Mouse (Mus musculus): Measurements from ENCODE around the gene Mical3. TPM values are rescaled to one million over a fixed set of nuclear protein-coding genes. Genes with fewer than 3 reads are reported as not detected.

Mical3 gene
- polyA plus RNA-seq, 1 experiment from 2014 or later: 17.0 TPM

DNA sequence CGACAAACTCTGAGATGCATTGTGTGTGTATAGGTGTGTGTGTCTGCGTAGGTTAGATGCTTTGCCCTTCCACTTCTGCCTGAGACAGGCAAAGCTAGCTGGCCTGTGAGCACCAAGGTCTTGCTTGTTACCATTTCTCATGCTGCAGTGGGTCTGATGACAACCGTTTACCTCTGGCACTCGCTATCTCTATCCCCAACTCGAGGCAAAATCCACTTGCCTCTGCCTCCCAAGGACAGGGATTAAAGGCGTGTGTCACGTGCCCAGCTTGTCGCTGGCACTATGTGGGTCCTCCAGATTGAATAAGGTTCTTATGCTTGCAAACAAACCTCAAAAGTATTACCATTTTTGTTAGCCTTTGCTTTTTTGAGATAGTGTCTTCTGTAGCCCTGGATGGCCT lies 22.4 kb upstream of the Mical3 start:
- Histone ChIP-seq H3K4me3 (ENCODE audit: low read depth, low read length) (no peak overlapping the region), H3K27me3 (replicated peaks; ENCODE audit: control insufficient read depth, insufficient read depth, low read length) (no peaks in the 10 kb centered on the region), H3K4me2 (ENCODE audit: low read depth, low read length) (no peak overlapping the region), H3K4me1 (ENCODE audit: control insufficient read depth, insufficient read depth, low read length) (peaks cover 31% of the 10 kb centered on the region), H3K36me3 (ENCODE audit: control insufficient read depth, insufficient read depth, low read length) (no peaks in the 10 kb centered on the region), H3K9me3 (ENCODE audit: control insufficient read depth, low read length) (0 out of 2 replicates have a peak, but pooled peaks cover 4% of the 10 kb centered on the region), H3K9ac (ENCODE audit: low read depth, low read length) (no peak overlapping the region), H3K27ac (replicated peaks; ENCODE audit: low read depth, low read length) (no peak overlapping the region)
- DNase-seq (ENCODE audit: low spot score) (no peak), ATAC-seq (ENCODE audit: low read depth) (no peak)
- WGBS: 84% methylated on average over 8 of the region's 8 CpGs

DNA sequence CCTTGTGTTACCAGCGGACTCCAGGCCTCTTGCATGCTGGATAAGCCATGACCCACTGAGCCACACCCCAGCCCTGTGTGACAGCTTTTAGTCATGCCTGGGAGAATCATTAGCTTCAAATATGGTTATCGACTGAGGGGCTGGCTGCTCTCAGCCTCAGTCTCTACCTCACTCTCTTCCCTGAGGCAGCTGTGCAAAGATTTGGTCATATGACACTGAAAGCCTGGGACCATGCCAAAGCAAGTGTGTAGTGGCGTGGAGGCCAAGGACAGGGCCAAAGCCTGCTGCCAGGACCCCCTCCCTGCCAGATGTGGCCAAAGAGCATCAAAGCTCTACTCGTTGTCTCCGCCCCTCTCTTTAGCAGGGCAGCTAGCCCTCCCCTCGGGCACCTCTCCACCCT lies 20.9 kb upstream of the Mical3 start:
- H3K27me3 ChIP-seq (replicated peaks; ENCODE audit: control insufficient read depth, insufficient read depth, low read length): no peaks in the 10 kb centered on the region
- DNase-seq (ENCODE audit: low spot score) (peak; percentile 45), ATAC-seq (ENCODE audit: low read depth) (0 out of 2 replicates have a peak, but pooled peaks have one; percentile 19)
- no peak overlapping the region; the same call in 1 of the 2 replicates for H3K27ac ChIP-seq (replicated peaks; ENCODE audit: low read depth, low read length)
- H3K4me2 ChIP-seq (ENCODE audit: low read depth, low read length): no peak overlapping the region
- WGBS: 43% methylated on average over 6 of the region's 6 CpGs
- H3K9ac ChIP-seq (ENCODE audit: low read depth, low read length): no peak overlapping the region
- H3K4me1 ChIP-seq (ENCODE audit: control insufficient read depth, insufficient read depth, low read length): peaks cover 34% of the 10 kb centered on the region
- H3K9me3 ChIP-seq (ENCODE audit: control insufficient read depth, low read length): 0 out of 2 replicates have a peak, but pooled peaks cover 4% of the 10 kb centered on the region
- H3K4me3 ChIP-seq (ENCODE audit: low read depth, low read length): no peak overlapping the region
- no peaks in the 10 kb centered on the region for H3K36me3 ChIP-seq (ENCODE audit: control insufficient read depth, insufficient read depth, low read length)

- Histone ChIP-seq H3K36me3 (ENCODE audit: control insufficient read depth, insufficient read depth, low read length) (no peaks in the 10 kb centered on the region), H3K4me1 (ENCODE audit: control insufficient read depth, insufficient read depth, low read length) (peaks cover 31% of the 10 kb centered on the region), H3K9me3 (ENCODE audit: control insufficient read depth, low read length) (0 out of 2 replicates have a peak, but pooled peaks cover 4% of the 10 kb centered on the region), H3K9ac (ENCODE audit: low read depth, low read length) (no peak overlapping the region), H3K27me3 (replicated peaks; ENCODE audit: control insufficient read depth, insufficient read depth, low read length) (no peaks in the 10 kb centered on the region), H3K4me2 (ENCODE audit: low read depth, low read length) (no peak overlapping the region), H3K27ac (replicated peaks; ENCODE audit: low read depth, low read length) (no peak overlapping the region), H3K4me3 (ENCODE audit: low read depth, low read length) (no peak overlapping the region)
- WGBS: 88% methylated on average over 8 of the region's 8 CpGs
- no peak for ATAC-seq (ENCODE audit: low read depth)
- no peak for DNase-seq (ENCODE audit: low spot score)
Measured at GRCm38 (mm10) chr6:121150126-121150525, 19.3 kb upstream of the Mical3 start.

DNA sequence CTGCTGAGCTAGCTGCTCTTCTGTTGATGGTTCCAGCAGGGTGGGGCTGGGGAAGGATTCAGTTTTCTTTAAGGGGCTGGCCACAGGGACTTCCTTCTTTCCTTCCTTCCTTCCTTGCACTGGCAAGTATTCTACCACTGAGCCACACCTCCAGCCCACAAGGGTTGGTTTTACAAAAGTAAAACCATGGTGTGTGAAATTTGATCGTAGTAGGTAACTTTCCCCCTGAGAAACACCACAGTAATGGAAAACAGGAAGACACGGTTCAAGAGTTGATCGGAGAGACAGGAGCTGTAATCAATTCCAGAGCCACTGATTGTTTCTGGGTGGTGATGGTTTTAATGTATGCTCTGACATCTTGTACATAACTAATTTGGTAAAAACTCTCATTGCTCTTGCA lies 18.6 kb upstream of the Mical3 start:
- DNase-seq (ENCODE audit: low spot score) (peak; percentile 62), ATAC-seq (ENCODE audit: low read depth) (no peak)
- no peak overlapping the region for H3K27ac ChIP-seq (replicated peaks; ENCODE audit: low read depth, low read length)
- no peak overlapping the region for H3K4me3 ChIP-seq (ENCODE audit: low read depth, low read length)
- 27% methylated on average over 3 of the region's 3 CpGs for WGBS
- peaks cover 27% of the 10 kb centered on the region for H3K4me1 ChIP-seq (ENCODE audit: control insufficient read depth, insufficient read depth, low read length)
- H3K9ac ChIP-seq (ENCODE audit: low read depth, low read length): no peak overlapping the region
- H3K4me2 ChIP-seq (ENCODE audit: low read depth, low read length): no peak overlapping the region
- H3K9me3 ChIP-seq (ENCODE audit: control insufficient read depth, low read length): 0 out of 2 replicates have a peak, but pooled peaks cover 4% of the 10 kb centered on the region
- no peaks in the 10 kb centered on the region for H3K36me3 ChIP-seq (ENCODE audit: control insufficient read depth, insufficient read depth, low read length)
- H3K27me3 ChIP-seq (replicated peaks; ENCODE audit: control insufficient read depth, insufficient read depth, low read length): no peaks in the 10 kb centered on the region

DNA sequence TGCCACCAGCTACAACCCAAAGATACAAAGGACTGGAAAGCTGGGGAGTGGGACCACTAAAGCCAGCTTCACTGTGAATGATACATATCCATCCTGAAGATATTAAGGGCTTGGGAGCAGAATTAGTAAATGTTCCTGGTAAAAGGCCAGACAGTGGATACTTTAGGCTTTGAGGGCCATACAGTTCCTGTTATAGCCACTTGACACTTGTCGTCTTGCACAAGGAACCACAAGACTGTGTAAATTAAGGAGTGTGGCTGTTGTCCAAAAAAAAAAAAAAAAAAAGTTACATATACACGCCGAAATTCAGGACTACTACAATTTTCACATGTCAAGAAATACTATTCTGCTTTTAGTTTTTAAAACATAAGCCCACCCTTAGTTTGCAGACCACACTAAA lies 17.6 kb upstream of the Mical3 start:
- H3K27me3 ChIP-seq (replicated peaks; ENCODE audit: control insufficient read depth, insufficient read depth, low read length): no peaks in the 10 kb centered on the region

GRCm38 (mm10) chr6:121146798-121147197 lies 16.0 kb upstream of the Mical3 start:
- Histone ChIP-seq H3K27me3 (replicated peaks; ENCODE audit: control insufficient read depth, insufficient read depth, low read length) (no peaks in the 10 kb centered on the region), H3K27ac (replicated peaks; ENCODE audit: low read depth, low read length) (peak overlapping the region; percentile 10; the same call in 1 of the 2 replicates), H3K9ac (ENCODE audit: low read depth, low read length) (no peak overlapping the region), H3K4me3 (ENCODE audit: low read depth, low read length) (no peak overlapping the region), H3K4me2 (ENCODE audit: low read depth, low read length) (no peak overlapping the region), H3K4me1 (ENCODE audit: control insufficient read depth, insufficient read depth, low read length) (peaks cover 28% of the 10 kb centered on the region), H3K9me3 (ENCODE audit: control insufficient read depth, low read length) (0 out of 2 replicates have a peak, but pooled peaks cover 4% of the 10 kb centered on the region), H3K36me3 (ENCODE audit: control insufficient read depth, insufficient read depth, low read length) (no peaks in the 10 kb centered on the region)
- DNase-seq (ENCODE audit: low spot score) (peak; percentile 85), ATAC-seq (ENCODE audit: low read depth) (no peak)
- 31% methylated on average over 4 of the region's 4 CpGs for WGBS

More for the DNA sequence above, 17.6 kb upstream of the Mical3 start:
- Histone ChIP-seq H3K4me2 (ENCODE audit: low read depth, low read length) (no peak overlapping the region), H3K9ac (ENCODE audit: low read depth, low read length) (no peak overlapping the region), H3K27ac (replicated peaks; ENCODE audit: low read depth, low read length) (no peak overlapping the region), H3K9me3 (ENCODE audit: control insufficient read depth, low read length) (0 out of 2 replicates have a peak, but pooled peaks cover 4% of the 10 kb centered on the region), H3K36me3 (ENCODE audit: control insufficient read depth, insufficient read depth, low read length) (no peaks in the 10 kb centered on the region), H3K4me3 (ENCODE audit: low read depth, low read length) (no peak overlapping the region), H3K4me1 (ENCODE audit: control insufficient read depth, insufficient read depth, low read length) (peaks cover 30% of the 10 kb centered on the region)
- WGBS: 52% methylated on average over 3 of the region's 3 CpGs
- no peak for ATAC-seq (ENCODE audit: low read depth)
- DNase-seq (ENCODE audit: low spot score): no peak

GRCm38 (mm10) chr6:121145906-121146305 lies 15.1 kb upstream of the Mical3 start:
- DNase-seq (ENCODE audit: low spot score) (no peak), ATAC-seq (ENCODE audit: low read depth) (no peak)
- WGBS: 51% methylated on average over 8 of the region's 8 CpGs
- H3K9ac ChIP-seq (ENCODE audit: low read depth, low read length): no peak overlapping the region
- no peak overlapping the region for H3K4me3 ChIP-seq (ENCODE audit: low read depth, low read length)
- H3K27me3 ChIP-seq (replicated peaks; ENCODE audit: control insufficient read depth, insufficient read depth, low read length): no peaks in the 10 kb centered on the region
- H3K9me3 ChIP-seq (ENCODE audit: control insufficient read depth, low read length): 0 out of 2 replicates have a peak, but pooled peaks cover 4% of the 10 kb centered on the region
- H3K36me3 ChIP-seq (ENCODE audit: control insufficient read depth, insufficient read depth, low read length): no peaks in the 10 kb centered on the region
- peaks cover 24% of the 10 kb centered on the region for H3K4me1 ChIP-seq (ENCODE audit: control insufficient read depth, insufficient read depth, low read length)
- H3K4me2 ChIP-seq (ENCODE audit: low read depth, low read length): no peak overlapping the region
- no peak overlapping the region for H3K27ac ChIP-seq (replicated peaks; ENCODE audit: low read depth, low read length)

DNA sequence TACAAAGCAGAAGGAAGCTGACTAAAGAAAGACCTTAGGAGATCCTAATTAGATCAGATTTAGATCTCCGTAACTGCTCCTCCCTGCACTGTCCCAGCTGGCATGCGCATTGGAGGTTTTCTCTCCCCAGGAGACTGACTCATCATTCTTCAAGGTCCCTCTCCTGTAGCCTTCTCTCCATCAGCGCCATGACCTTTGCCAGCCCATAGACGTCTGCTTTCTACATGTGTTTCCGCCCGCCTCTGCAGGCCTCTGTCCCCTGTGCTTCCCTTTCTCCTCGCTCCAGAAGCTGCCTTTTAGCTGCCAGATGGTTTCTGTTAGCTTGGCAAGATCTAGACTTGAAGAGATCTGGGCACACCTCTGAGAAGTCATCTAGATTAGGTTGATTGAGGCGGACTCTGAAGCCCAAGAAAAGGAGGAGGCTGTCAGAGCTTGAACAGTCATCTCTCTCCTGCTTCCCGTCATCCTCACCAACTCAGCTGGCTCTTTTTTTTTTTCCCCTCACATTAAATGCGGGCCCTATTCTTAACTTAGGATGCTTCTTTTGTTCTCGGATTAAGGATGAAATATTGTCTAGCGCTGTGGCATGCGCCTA lies 14.3 kb upstream of the Mical3 start:
- H3K4me3 ChIP-seq (ENCODE audit: low read depth, low read length): no peak overlapping the region
- H3K36me3 ChIP-seq (ENCODE audit: control insufficient read depth, insufficient read depth, low read length): no peaks in the 10 kb centered on the region
- 53% methylated on average over 13 of the region's 13 CpGs for WGBS
- no peak overlapping the region for H3K9ac ChIP-seq (ENCODE audit: low read depth, low read length)
- no peak for ATAC-seq (ENCODE audit: low read depth)
- peaks cover 24% of the 10 kb centered on the region for H3K4me1 ChIP-seq (ENCODE audit: control insufficient read depth, insufficient read depth, low read length)
- no peak overlapping the region for H3K27ac ChIP-seq (replicated peaks; ENCODE audit: low read depth, low read length)
- H3K4me2 ChIP-seq (ENCODE audit: low read depth, low read length): no peak overlapping the region
- no peaks in the 10 kb centered on the region for H3K27me3 ChIP-seq (replicated peaks; ENCODE audit: control insufficient read depth, insufficient read depth, low read length)
- 0 out of 2 replicates have a peak, but pooled peaks cover under 1% of the 10 kb centered on the region for H3K9me3 ChIP-seq (ENCODE audit: control insufficient read depth, low read length)
- DNase-seq (ENCODE audit: low spot score): peak; percentile 37

- Histone ChIP-seq H3K27ac (replicated peaks; ENCODE audit: low read depth, low read length) (no peak overlapping the region), H3K9ac (ENCODE audit: low read depth, low read length) (no peak overlapping the region), H3K27me3 (replicated peaks; ENCODE audit: control insufficient read depth, insufficient read depth, low read length) (no peaks in the 10 kb centered on the region), H3K9me3 (ENCODE audit: control insufficient read depth, low read length) (no peaks in the 10 kb centered on the region), H3K4me3 (ENCODE audit: low read depth, low read length) (no peak overlapping the region), H3K4me2 (ENCODE audit: low read depth, low read length) (no peak overlapping the region), H3K4me1 (ENCODE audit: control insufficient read depth, insufficient read depth, low read length) (peaks cover 17% of the 10 kb centered on the region), H3K36me3 (ENCODE audit: control insufficient read depth, insufficient read depth, low read length) (no peaks in the 10 kb centered on the region)
- 61% methylated on average over 4 of the region's 4 CpGs for WGBS
- DNase-seq (ENCODE audit: low spot score) (peak; percentile 75), ATAC-seq (ENCODE audit: low read depth) (0 out of 2 replicates have a peak, but pooled peaks have one; percentile 50)
Measured at GRCm38 (mm10) chr6:121144066-121144465, 13.3 kb upstream of the Mical3 start.

Data from embryonic facial prominence, embryonic 14.5 days (tissue).